Mouse (Mus musculus) ovary, adult 2 months (tissue): ENCODE data around the gene 1810024B03Rik. TPM values are rescaled to one million over a fixed set of nuclear protein-coding genes. Genes with fewer than 3 reads are reported as not detected.

ENCODE experiments used
- polyA plus RNA-seq: library from polyadenylated mRNA; depleted of rRNA; stranded (reverse); fragments of >200 nt; gene quantifications from 2 replicates; pipeline ENCODE4 v1.2.3, GENCODE M21; 2012; rRNA removed

The 1810024B03Rik gene
- polyA plus RNA-seq, result 0.35 and 0.85 TPM in 2 replicates

DNA sequence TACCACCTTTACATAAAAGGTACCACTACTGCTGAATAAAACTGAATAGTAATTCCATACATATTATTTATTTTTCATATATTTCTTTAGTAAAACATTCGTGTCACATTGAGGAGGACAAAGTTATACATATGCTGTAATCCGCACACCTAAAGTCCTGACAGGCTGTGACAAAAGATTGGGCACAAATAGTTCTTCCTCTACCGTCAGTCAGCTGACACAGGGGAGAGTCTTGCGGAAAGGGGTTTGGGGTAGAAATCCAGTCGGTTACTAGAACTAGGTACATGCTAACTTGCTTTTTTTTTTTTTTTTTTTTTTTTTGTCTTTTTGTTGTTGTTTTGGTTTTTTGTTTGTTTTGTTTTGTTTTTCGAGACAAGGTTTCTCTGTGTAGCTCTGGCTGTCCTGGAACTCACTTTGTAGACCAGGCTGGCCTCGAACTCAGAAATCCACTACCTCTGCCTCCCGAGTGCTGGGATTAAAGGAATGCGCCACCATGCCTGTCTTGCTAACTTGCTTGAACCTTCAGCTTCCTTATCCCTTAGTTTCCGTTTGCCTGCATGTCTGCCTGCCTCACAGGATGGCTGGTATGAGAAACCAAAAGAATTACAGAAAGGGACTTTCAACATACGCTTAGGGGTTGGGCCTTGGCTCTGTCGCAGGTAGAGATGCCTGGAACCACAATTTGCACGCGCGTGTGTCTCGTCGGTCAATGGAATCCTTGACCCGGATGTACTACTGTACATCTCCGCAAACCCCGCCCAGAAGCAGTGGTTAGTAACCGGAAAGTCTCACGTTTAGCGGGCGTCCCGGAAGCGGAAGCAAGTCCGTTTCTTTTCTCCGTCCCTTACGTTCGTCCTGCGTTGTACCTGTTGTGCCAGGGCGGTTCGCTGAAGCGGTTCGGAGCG is at the start of gene 1810024B03Rik, which contains the start of gene Snrnp200:
Gene 1810024B03Rik, minus strand, starts transcription at position 734 of the 905 bp plus-strand sequence.
Gene Snrnp200, plus strand, starts transcription at position 840 of the 905 bp plus-strand sequence.

DNA sequence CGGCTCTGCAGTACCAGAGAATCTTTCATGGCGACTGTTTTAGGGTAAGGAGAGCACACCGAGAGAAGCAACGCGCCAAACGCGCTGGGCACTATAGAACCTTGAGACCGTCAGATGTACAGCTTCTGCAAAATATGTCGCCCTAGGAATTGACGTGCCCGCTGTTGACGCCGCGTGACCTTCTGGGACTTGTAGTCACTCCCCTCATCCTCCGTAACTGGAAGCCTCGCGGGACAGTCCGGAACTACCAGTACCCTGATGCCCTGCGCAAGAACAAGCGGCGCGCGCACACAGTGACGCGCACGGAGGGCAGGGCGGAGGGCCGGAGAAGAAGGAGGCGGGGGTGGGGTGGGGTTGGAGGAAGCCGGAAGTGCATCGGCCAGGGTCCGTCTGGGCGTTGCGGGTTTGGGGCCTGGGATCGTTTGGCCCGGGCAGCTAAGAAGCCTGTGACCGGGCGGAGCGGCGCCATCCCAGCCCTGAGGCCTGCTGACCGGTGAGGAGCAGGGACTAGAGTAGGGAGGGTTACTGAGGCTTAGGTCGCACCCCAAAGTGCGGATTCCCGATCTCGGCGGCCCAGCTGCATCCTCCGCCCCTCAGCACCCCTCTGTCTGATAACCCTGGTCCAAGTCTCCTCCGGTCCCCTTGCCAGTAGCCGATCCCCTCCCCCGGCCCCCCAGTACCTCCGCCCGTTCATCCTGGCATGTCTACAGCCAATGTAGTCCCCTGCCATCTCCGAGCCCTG is 39.7 kb upstream of the 1810024B03Rik start, which contains the start of the genes Ciao1 and Tmem127:
Gene Ciao1, minus strand, starts transcription at position 225 of the 742 bp plus-strand sequence.
Gene Tmem127, plus strand, starts transcription at position 317 of the 742 bp plus-strand sequence.

DNA sequence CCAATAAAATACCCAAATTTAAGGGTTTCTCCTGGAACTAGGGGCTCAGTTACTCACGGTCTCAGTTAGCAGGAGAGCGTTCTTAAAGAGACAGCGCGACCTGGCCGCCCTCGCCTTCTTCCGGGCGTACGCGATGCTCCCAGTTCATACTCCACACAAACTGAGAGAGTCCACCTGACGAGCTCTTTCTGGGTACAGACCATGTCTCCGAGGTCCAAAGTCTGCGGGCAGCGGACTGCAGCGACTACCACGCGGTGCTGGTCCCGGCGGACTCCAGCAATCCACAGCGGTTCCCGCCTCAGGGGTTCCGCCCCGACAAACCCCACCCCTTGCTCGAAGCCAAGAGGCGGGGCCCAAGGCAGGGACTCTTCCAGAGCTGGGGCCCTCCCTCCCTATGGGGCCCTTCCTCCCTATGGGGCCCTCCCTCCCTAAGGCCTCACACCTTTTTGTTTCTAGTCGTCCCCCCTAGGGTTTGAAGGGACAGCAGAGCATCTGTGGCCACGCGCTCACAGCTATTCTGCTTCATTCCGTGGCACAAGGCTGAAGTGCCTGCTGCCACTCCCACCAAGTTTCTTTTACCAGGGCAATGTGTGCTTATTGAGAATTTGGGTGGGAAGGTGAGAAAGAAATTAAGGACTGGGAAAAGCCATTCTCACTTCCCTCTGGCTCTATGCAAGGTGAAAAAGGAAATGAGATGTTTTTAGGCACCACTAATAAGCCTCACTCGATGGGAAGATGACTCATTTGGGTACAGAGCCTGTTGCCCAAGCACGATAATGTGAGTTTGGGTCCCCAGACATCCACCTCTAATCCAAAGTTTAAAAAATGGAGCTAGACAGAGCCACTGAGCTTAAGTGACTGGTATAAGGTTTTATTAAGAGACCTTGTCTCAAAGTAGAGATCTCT is 64.7 kb downstream of the 1810024B03Rik start, which contains the start of gene Itpripl1:
Gene Itpripl1, minus strand, starts transcription at position 285 of the 906 bp plus-strand sequence.

Other genes with a start within 250 kb of the 1810024B03Rik start
- 1.3 and 1.7 TPM in 2 replicates for gene Ap4e1, start 199.6 kb downstream of the 1810024B03Rik start, polyA plus RNA-seq
- 4.9 and 5.1 TPM in 2 replicates for gene Blvra, start 137.6 kb downstream of the 1810024B03Rik start, polyA plus RNA-seq
- gene Ncaph, start 74.3 kb downstream of the 1810024B03Rik start, polyA plus RNA-seq, result 1.6 and 3.1 TPM in 2 replicates
- 8.0 and 11.8 TPM in 2 replicates for gene Itpripl1, start 64.8 kb downstream of the 1810024B03Rik start, polyA plus RNA-seq
- 50.0 and 62.6 TPM in 2 replicates for gene Snrnp200, start 106 bp upstream of the 1810024B03Rik start, polyA plus RNA-seq
- 39.8 and 56.5 TPM in 2 replicates for gene Ciao1, start 39.5 kb upstream of the 1810024B03Rik start, polyA plus RNA-seq
- gene Tmem127, start 39.6 kb upstream of the 1810024B03Rik start, polyA plus RNA-seq, result 151 and 158 TPM in 2 replicates
- 73.2 and 130 TPM in 2 replicates for gene Stard7, start 61.9 kb upstream of the 1810024B03Rik start, polyA plus RNA-seq
- 7.4 and 9.4 TPM in 2 replicates for gene Dusp2, start 127.9 kb upstream of the 1810024B03Rik start, polyA plus RNA-seq
- gene Astl, start 130.4 kb upstream of the 1810024B03Rik start, polyA plus RNA-seq, result 17.6 and 21.6 TPM in 2 replicates
- 0.50 and 0.56 TPM in 2 replicates for gene Adra2b, start 154.9 kb upstream of the 1810024B03Rik start, polyA plus RNA-seq
- 2.0 and 2.4 TPM in 2 replicates for gene Gpat2, start 216.9 kb upstream of the 1810024B03Rik start, polyA plus RNA-seq
- 21.6 and 24.4 TPM in 2 replicates for gene Fahd2a, start 236.3 kb upstream of the 1810024B03Rik start, polyA plus RNA-seq